Mouse (Mus musculus): ENCODE data around the gene Ppp2r5b. TPM values are rescaled to one million over a fixed set of nuclear protein-coding genes. Genes with fewer than 3 reads are reported as not detected.

Ppp2r5b gene
- polyA plus RNA-seq, 1 experiment from 2014 or later: 41.0 TPM

GRCm38 (mm10) chr19:6277661-6278438 is 42.2 kb upstream of the Ppp2r5b start:
- DNase-seq (ENCODE audit: low spot score, missing footprints): peak; percentile 90
- Histone ChIP-seq H3K4me3 (ENCODE audit: low read depth, low read length) (peak overlapping the region; percentile 81), H3K27me3 (ENCODE audit: control insufficient read depth, insufficient read depth, low read length) (no peaks in the 10 kb centered on the region), H3K27ac (ENCODE audit: low read depth, low read length) (no peak overlapping the region), H3K4me2 (peak overlapping the region; percentile 95), H3K36me3 (ENCODE audit: control insufficient read depth, insufficient read depth, low read length) (peaks cover 6% of the 10 kb centered on the region), H3K9ac (ENCODE audit: low read length) (peak overlapping the region; percentile 83), H3K9me3 (ENCODE audit: control insufficient read depth, low read length) (no peaks in the 10 kb centered on the region), H3K4me1 (ENCODE audit: control insufficient read depth, insufficient read depth, low read length) (peaks cover 24% of the 10 kb centered on the region)
- 4% methylated on average over 10 of the region's 10 CpGs for WGBS
- no peak for ATAC-seq (ENCODE audit: low FRiP score)

DNA sequence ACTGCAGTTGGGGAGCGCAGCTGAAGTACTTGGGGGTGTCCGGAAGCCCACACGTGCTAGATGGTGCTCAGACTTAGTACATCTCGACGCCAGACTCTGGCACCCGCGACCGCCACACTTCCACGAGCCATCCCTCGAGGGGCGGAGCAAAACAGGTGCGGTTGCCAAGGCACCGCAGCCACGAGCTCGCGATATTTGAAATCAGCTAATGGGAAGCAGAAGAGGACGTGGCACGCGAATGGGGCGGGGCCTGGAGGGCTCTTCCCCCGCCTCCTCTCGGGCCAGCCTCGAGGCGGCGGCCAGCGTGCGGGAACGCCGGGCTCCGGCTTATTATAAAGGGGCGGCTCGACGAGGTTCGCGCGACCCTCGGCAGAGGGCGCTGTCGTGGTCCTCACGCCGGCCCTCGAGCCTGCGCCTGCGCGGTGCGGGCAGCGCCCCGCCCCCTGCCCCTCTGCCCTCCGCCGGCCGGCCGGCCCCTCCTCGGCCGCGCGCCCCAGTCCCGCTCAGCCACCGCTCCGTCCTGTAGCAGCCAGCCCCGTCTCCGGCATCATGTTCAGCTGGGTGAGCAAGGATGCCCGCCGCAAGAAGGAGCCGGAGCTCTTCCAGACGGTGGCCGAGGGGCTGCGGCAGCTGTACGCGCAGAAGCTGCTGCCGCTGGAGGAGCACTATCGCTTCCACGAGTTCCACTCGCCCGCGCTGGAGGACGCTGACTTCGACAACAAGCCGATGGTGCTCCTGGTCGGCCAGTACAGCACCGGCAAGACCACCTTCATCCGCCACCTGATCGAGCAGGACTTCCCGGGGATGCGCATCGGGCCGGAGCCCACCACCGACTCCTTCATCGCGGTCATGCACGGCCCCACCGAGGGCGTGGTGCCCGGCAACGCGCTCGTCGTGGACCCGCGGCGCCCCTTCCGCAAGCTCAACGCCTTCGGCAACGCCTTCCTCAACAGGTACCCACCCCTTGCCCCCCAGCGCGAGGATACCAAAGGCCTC is 41.1 kb upstream of the Ppp2r5b start, which contains the start of gene Ehd1:
Gene Ehd1 (plus strand): TSS at position 300 of the 996 bp plus-strand sequence.
- H3K4me3 ChIP-seq (ENCODE audit: low read depth, low read length): peak within 1 kb of the TSS; percentile 81
- ATAC-seq (ENCODE audit: low FRiP score) (peak; percentile 96), DNase-seq (ENCODE audit: low spot score, missing footprints) (peak; percentile 100)
- peaks cover 24% of the 10 kb centered on the region for H3K4me1 ChIP-seq (ENCODE audit: control insufficient read depth, insufficient read depth, low read length)
- H3K27ac ChIP-seq (ENCODE audit: low read depth, low read length): peak within 1 kb of the TSS; percentile 51; the same call in 1 of the 2 replicates
- H3K36me3 ChIP-seq (ENCODE audit: control insufficient read depth, insufficient read depth, low read length): peaks cover 5% of the 10 kb centered on the region
- peak within 1 kb of the TSS; percentile 83 for H3K9ac ChIP-seq (ENCODE audit: low read length)
- H3K9me3 ChIP-seq (ENCODE audit: control insufficient read depth, low read length): no peaks in the 10 kb centered on the region
- peak within 1 kb of the TSS; percentile 95 for H3K4me2 ChIP-seq
- WGBS: under 1% methylated on average over 99 of the region's 106 CpGs
- H3K27me3 ChIP-seq (ENCODE audit: control insufficient read depth, insufficient read depth, low read length): no peaks in the 10 kb centered on the region

- no peaks in the 10 kb centered on the region; the same call in 1 of the 2 replicates for H3K36me3 ChIP-seq (ENCODE audit: control insufficient read depth, insufficient read depth, low read length)
- WGBS: 8% methylated on average over 15 of the region's 15 CpGs
- DNase-seq (ENCODE audit: low spot score, missing footprints): no peak
- no peaks in the 10 kb centered on the region for H3K9me3 ChIP-seq (ENCODE audit: control insufficient read depth, low read length)
- H3K9ac ChIP-seq (ENCODE audit: low read length): peak overlapping the region; percentile 77
- H3K27ac ChIP-seq (ENCODE audit: low read depth, low read length): peak overlapping the region; percentile 51; the same call in 1 of the 2 replicates
- H3K4me1 ChIP-seq (ENCODE audit: control insufficient read depth, insufficient read depth, low read length): peaks cover 24% of the 10 kb centered on the region
- no peak for ATAC-seq (ENCODE audit: low FRiP score)
- peak overlapping the region; percentile 81 for H3K4me3 ChIP-seq (ENCODE audit: low read depth, low read length)
- H3K4me2 ChIP-seq: peak overlapping the region; percentile 95
- H3K27me3 ChIP-seq (ENCODE audit: control insufficient read depth, insufficient read depth, low read length): no peaks in the 10 kb centered on the region
These were observed 40.2 kb upstream of the Ppp2r5b start for GRCm38 (mm10) chr19:6275740-6276389.

DNA sequence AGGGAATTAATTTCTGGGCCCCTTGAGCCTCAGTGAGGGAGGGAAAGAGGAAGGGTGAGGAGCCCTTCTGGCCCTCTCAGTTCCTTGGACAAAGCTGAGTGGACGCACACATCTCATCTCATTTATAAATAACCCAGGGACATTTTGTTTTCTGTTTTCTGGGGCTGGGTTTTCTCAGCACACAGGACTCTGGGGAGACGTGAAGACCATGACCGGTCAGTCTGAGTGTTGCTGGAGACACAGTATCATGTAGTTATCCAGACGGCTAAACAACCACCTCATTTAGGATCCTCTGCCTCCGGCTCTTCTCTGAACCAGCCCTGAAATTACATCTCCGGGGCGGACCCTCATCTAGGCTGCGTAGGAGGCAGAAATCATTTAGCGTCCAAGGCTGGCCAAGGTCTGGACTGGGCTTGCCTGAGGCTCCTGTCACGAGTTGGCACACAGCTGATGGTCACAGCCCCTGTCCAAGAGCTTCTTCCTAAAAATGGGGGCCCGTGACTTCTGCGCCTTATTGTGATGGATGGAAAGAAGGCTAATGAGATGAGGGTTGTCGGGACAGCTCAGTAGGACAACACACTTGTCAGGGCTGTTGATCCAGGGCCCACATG is 38.4 kb upstream of the Ppp2r5b start:
- WGBS: 93% methylated on average over 13 of the region's 13 CpGs
- no peak overlapping the region for H3K9ac ChIP-seq (ENCODE audit: low read length)
- H3K4me1 ChIP-seq (ENCODE audit: control insufficient read depth, insufficient read depth, low read length): peaks cover 22% of the 10 kb centered on the region
- H3K9me3 ChIP-seq (ENCODE audit: control insufficient read depth, low read length): no peaks in the 10 kb centered on the region
- DNase-seq (ENCODE audit: low spot score, missing footprints): no peak
- H3K36me3 ChIP-seq (ENCODE audit: control insufficient read depth, insufficient read depth, low read length): no peaks in the 10 kb centered on the region
- ATAC-seq (ENCODE audit: low FRiP score): no peak
- H3K27me3 ChIP-seq (ENCODE audit: control insufficient read depth, insufficient read depth, low read length): no peaks in the 10 kb centered on the region
- H3K4me3 ChIP-seq (ENCODE audit: low read depth, low read length): no peak overlapping the region
- no peak overlapping the region for H3K27ac ChIP-seq (ENCODE audit: low read depth, low read length)
- no peak overlapping the region for H3K4me2 ChIP-seq

GRCm38 (mm10) chr19:6273592-6273991 is 37.9 kb upstream of the Ppp2r5b start:
- Histone ChIP-seq H3K4me1 (ENCODE audit: control insufficient read depth, insufficient read depth, low read length) (peaks cover 17% of the 10 kb centered on the region), H3K36me3 (ENCODE audit: control insufficient read depth, insufficient read depth, low read length) (no peaks in the 10 kb centered on the region), H3K27me3 (ENCODE audit: control insufficient read depth, insufficient read depth, low read length) (no peaks in the 10 kb centered on the region), H3K4me2 (no peak overlapping the region), H3K9me3 (ENCODE audit: control insufficient read depth, low read length) (no peaks in the 10 kb centered on the region), H3K4me3 (ENCODE audit: low read depth, low read length) (no peak overlapping the region), H3K27ac (ENCODE audit: low read depth, low read length) (no peak overlapping the region), H3K9ac (ENCODE audit: low read length) (no peak overlapping the region)
- DNase-seq (ENCODE audit: low spot score, missing footprints) (no peak), ATAC-seq (ENCODE audit: low FRiP score) (no peak)
- WGBS: 82% methylated on average over 4 of the region's 4 CpGs

- H3K27ac ChIP-seq (ENCODE audit: low read depth, low read length): no peak overlapping the region
- no peak for DNase-seq (ENCODE audit: low spot score, missing footprints)
- no peaks in the 10 kb centered on the region for H3K27me3 ChIP-seq (ENCODE audit: control insufficient read depth, insufficient read depth, low read length)
- no peaks in the 10 kb centered on the region for H3K9me3 ChIP-seq (ENCODE audit: control insufficient read depth, low read length)
- no peaks in the 10 kb centered on the region for H3K36me3 ChIP-seq (ENCODE audit: control insufficient read depth, insufficient read depth, low read length)
- no peak overlapping the region for H3K4me3 ChIP-seq (ENCODE audit: low read depth, low read length)
- H3K9ac ChIP-seq (ENCODE audit: low read length): no peak overlapping the region
- 88% methylated on average over 4 of the region's 4 CpGs for whole genome bisulfite sequencing
- H3K4me2 ChIP-seq: no peak overlapping the region
- H3K4me1 ChIP-seq (ENCODE audit: control insufficient read depth, insufficient read depth, low read length): peaks cover 9% of the 10 kb centered on the region
- ATAC-seq (ENCODE audit: low FRiP score): no peak
These were observed 37.1 kb upstream of the Ppp2r5b start for GRCm38 (mm10) chr19:6272738-6273137.

DNA sequence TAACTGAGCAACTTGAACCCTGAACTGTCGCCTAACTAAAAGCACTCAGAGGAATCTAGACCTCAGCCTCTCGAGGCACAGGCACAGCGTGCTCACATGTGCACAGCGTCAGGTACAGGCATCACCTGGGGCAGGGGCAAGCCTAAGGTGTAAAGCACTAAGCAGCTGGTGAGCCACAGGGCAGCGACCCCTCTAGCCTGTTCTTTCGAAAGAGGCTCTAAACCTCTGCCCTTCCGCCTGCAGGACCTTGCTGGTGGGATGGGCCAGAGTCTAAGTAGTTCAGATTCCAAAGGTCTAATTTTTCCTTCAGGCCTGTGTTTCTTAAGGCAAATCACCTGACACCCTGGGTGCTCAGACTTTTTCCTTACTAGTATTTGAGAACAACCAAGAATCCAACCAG is 36.4 kb upstream of the Ppp2r5b start:
- H3K36me3 ChIP-seq (ENCODE audit: control insufficient read depth, insufficient read depth, low read length): no peaks in the 10 kb centered on the region
- H3K27ac ChIP-seq (ENCODE audit: low read depth, low read length): no peak overlapping the region
- WGBS: 72% methylated on average over 7 of the region's 7 CpGs
- no peak overlapping the region for H3K9ac ChIP-seq (ENCODE audit: low read length)
- no peak overlapping the region for H3K4me2 ChIP-seq
- peaks cover 6% of the 10 kb centered on the region for H3K4me1 ChIP-seq (ENCODE audit: control insufficient read depth, insufficient read depth, low read length)
- H3K9me3 ChIP-seq (ENCODE audit: control insufficient read depth, low read length): no peaks in the 10 kb centered on the region
- H3K27me3 ChIP-seq (ENCODE audit: control insufficient read depth, insufficient read depth, low read length): no peaks in the 10 kb centered on the region
- no peak overlapping the region for H3K4me3 ChIP-seq (ENCODE audit: low read depth, low read length)
- DNase-seq (ENCODE audit: low spot score, missing footprints): no peak
- no peak for ATAC-seq (ENCODE audit: low FRiP score)

GRCm38 (mm10) chr19:6271206-6271605 is 35.5 kb upstream of the Ppp2r5b start:
- ATAC-seq (ENCODE audit: low FRiP score): no peak
- DNase-seq (ENCODE audit: low spot score, missing footprints): no peak
- Histone ChIP-seq H3K4me3 (ENCODE audit: low read depth, low read length) (no peak overlapping the region), H3K36me3 (ENCODE audit: control insufficient read depth, insufficient read depth, low read length) (no peaks in the 10 kb centered on the region), H3K27ac (ENCODE audit: low read depth, low read length) (no peak overlapping the region), H3K9ac (ENCODE audit: low read length) (no peak overlapping the region), H3K27me3 (ENCODE audit: control insufficient read depth, insufficient read depth, low read length) (no peaks in the 10 kb centered on the region), H3K4me1 (ENCODE audit: control insufficient read depth, insufficient read depth, low read length) (peaks cover 6% of the 10 kb centered on the region), H3K9me3 (ENCODE audit: control insufficient read depth, low read length) (no peaks in the 10 kb centered on the region), H3K4me2 (no peak overlapping the region)
- WGBS: 29% methylated on average over 8 of the region's 8 CpGs
